8 mouse cellular contexts compared by ENCODE assay signal in the genomic region with DNA sequence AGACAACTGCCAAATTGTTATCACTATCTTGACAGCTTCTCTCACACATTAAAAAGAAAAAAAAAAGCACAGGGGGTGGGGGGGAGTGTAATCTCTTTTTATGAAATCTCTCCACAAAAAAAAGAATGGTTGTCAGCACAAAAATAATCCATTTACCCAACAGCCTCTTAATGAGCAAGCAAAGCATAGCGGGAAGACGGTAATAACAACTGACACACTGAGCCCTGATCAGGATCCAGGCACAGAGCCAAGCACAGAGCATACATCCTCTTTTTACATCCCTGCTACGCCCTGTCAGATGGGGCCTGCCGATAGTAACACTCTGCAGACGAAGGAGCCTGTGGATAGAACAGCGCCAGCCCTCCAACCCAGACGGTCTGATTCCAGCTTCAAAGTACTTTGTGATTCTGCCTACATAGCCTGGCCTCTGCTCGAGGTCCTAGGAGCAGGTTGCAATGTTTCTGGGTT. TPM values are rescaled to one million over a fixed set of nuclear protein-coding genes. Genes with fewer than 3 reads are reported as not detected.
DNase-seq lines count a peak whose midpoint lies in the region; ATAC-seq and TF ChIP-seq lines count a peak whose summit lies in the region.

No protein-coding gene starts in this region.

- H3K9ac ChIP-seq in intestine, embryonic 15.5 days, result no peak overlapping the region
- H3K9ac ChIP-seq in intestine, postnatal 0 days (ENCODE audit: low read depth, low read length), result no peak overlapping the region
- H3K9ac ChIP-seq in hindbrain, embryonic 14.5 days, result no peak overlapping the region

- H3K27ac ChIP-seq in intestine, embryonic 15.5 days, result no peak overlapping the region
- H3K27ac ChIP-seq in intestine, postnatal 0 days (ENCODE audit: low read depth, low read length), result no peak overlapping the region
- H3K27ac ChIP-seq in hindbrain, embryonic 14.5 days, result no peak overlapping the region

- no peaks in the 10 kb centered on the region for H3K27me3 ChIP-seq in intestine, embryonic 15.5 days (replicated peaks)
- no peaks in the 10 kb centered on the region for H3K27me3 ChIP-seq in intestine, postnatal 0 days (replicated peaks; ENCODE audit: control insufficient read depth, insufficient read depth, low read length)
- no peaks in the 10 kb centered on the region for H3K27me3 ChIP-seq in hindbrain, embryonic 14.5 days (ENCODE audit: control insufficient read depth, insufficient read depth, low read length)

- TF ChIP-seq CTCF in intestine, postnatal 0 days (IDR thresholded peaks at IDR 0.05; ENCODE audit: low read depth), result no peak

- no peaks in the 10 kb centered on the region for H3K36me3 ChIP-seq in intestine, embryonic 15.5 days
- no peaks in the 10 kb centered on the region for H3K36me3 ChIP-seq in intestine, postnatal 0 days (ENCODE audit: control insufficient read depth, insufficient read depth)
- no peaks in the 10 kb centered on the region for H3K36me3 ChIP-seq in hindbrain, embryonic 14.5 days (replicated peaks; ENCODE audit: control insufficient read depth, insufficient read depth)

- no peak overlapping the region for H3K4me3 ChIP-seq in intestine, embryonic 15.5 days (replicated peaks)
- no peak overlapping the region for H3K4me3 ChIP-seq in intestine, postnatal 0 days (ENCODE audit: low read depth, low read length)
- no peak overlapping the region for H3K4me3 ChIP-seq in hindbrain, embryonic 14.5 days (replicated peaks; ENCODE audit: low read length)

- H3K4me1 ChIP-seq in intestine, embryonic 15.5 days (replicated peaks), result no peaks in the 10 kb centered on the region
- H3K4me1 ChIP-seq in intestine, postnatal 0 days (replicated peaks; ENCODE audit: control insufficient read depth, insufficient read depth, low read length), result no peaks in the 10 kb centered on the region
- H3K4me1 ChIP-seq in hindbrain, embryonic 14.5 days (replicated peaks; ENCODE audit: control insufficient read depth, insufficient read depth, low read length), result peaks cover 9% of the 10 kb centered on the region

- 35% methylated on average over 8 of the region's 8 CpGs for WGBS in intestine, embryonic 15.5 days
- WGBS in intestine, postnatal 0 days, result 47% methylated on average over 8 of the region's 8 CpGs
- 40% methylated on average over 8 of the region's 8 CpGs for WGBS in hindbrain, embryonic 14.5 days

- H3K4me2 ChIP-seq in intestine, embryonic 15.5 days (replicated peaks), result no peak overlapping the region
- H3K4me2 ChIP-seq in intestine, postnatal 0 days (replicated peaks; ENCODE audit: low read depth), result no peak overlapping the region
- H3K4me2 ChIP-seq in hindbrain, embryonic 14.5 days (replicated peaks), result no peak overlapping the region

- DNase-seq in brain, adult 2 months (ENCODE audit: low read depth, low spot score), result peak; percentile 66
- peak; percentile 58 for DNase-seq in hindbrain, embryonic 14.5 days (ENCODE audit: low spot score)
- DNase-seq in thymus, adult 18-20 months, result no peak
- no peak for DNase-seq in adrenal gland, adult 2 months
- no peak for DNase-seq in cerebellum, adult 11-12 months

- no peaks in the 10 kb centered on the region for H3K9me3 ChIP-seq in intestine, embryonic 15.5 days
- H3K9me3 ChIP-seq in intestine, postnatal 0 days (ENCODE audit: control insufficient read depth), result no peaks in the 10 kb centered on the region
- H3K9me3 ChIP-seq in hindbrain, embryonic 14.5 days (ENCODE audit: control insufficient read depth, low read length), result no peaks in the 10 kb centered on the region

- peak; percentile 48 for ATAC-seq in intestine, embryonic 15.5 days
- no peak for ATAC-seq in intestine, postnatal 0 days
- peak; percentile 64; the same call in 1 of the 2 replicates for ATAC-seq in hindbrain, embryonic 14.5 days (ENCODE audit: low FRiP score)
- peak; percentile 74 for ATAC-seq in monocyte, adult 5-6 weeks (replicated peaks; ENCODE audit: insufficient number of reproducible peaks, low FRiP score, low TSS enrichment, poor library complexity, severe bottlenecking)

RNA-seq across cellular contexts. Expression of a gene that starts 13.4 kb away (rescaled TPM):
- polyA plus RNA-seq in intestine, embryonic 15.5 days (2015; fragmentation: Nextera tagmentation; extraction: Ambion mirVana), result not detected in 2 replicates
- not detected in 2 replicates for polyA plus RNA-seq in intestine, postnatal 0 days (2015; fragmentation: Nextera tagmentation; extraction: Ambion mirVana)
- 6.7 and 10.8 TPM in 2 replicates for polyA plus RNA-seq in hindbrain, embryonic 14.5 days (2014; fragmentation: Nextera tagmentation; extraction: Ambion mirVana)
- total RNA-seq in monocyte, adult 5-6 weeks (2017), result not detected in 3 replicates
- total RNA-seq in adrenal gland, adult 2 months (2021), result not detected
- polyA plus RNA-seq in adrenal gland, adult 2 months (2012; rRNA removed), result not detected in 2 replicates

Comparison
In these comparisons a context has a peak if more than half of its experiments do, and no peak if none do; other contexts are left out.
1. DNase-seq: peak in brain, adult 2 months (single experiment) and hindbrain, embryonic 14.5 days (single experiment); none in thymus, adult 18-20 months (0 of 2), adrenal gland, adult 2 months (single experiment) and cerebellum, adult 11-12 months (single experiment).